Mouse (Mus musculus) kidney, postnatal 0 days (tissue): Measurements from ENCODE around the gene Acss3. TPM values are rescaled to one million over a fixed set of nuclear protein-coding genes. Genes with fewer than 3 reads are reported as not detected.

ENCODE experiments used
- ATAC-seq: fragments of 200-750 bp; cut with Nextera tagmentation; replicated peaks from 2 replicates; pipeline ENCODE4 v1.8.0; 2017; ENCODE audit warnings: low read depth, moderate number of reproducible peaks, moderate TSS enrichment, moderate library complexity; ENCODE audit not compliant: low FRiP score
- DNase-seq: peaks from one replicate; pipeline ENCODE4 v3.0.0-alpha.2; 2016; ENCODE audit warnings: low spot score
- H3K27ac ChIP-seq: fragments of 300-500 bp; sonication (generic); 2 replicates; pipeline ENCODE4 v1.5.1; 2014; ENCODE audit warnings: mild to moderate bottlenecking
- H3K27me3 ChIP-seq: fragments of 300-500 bp; sonication (generic); 2 replicates; pipeline ENCODE4 v1.6.1; 2014; ENCODE audit warnings: low read length, mixed read lengths; ENCODE audit not compliant: insufficient read depth
- H3K36me3 ChIP-seq: fragments of 300-500 bp; sonication (generic); 2 replicates; pipeline ENCODE4 v1.6.1; 2014; ENCODE audit warnings: low read length, mixed read lengths; ENCODE audit not compliant: insufficient read depth
- H3K4me1 ChIP-seq: fragments of 300-500 bp; sonication (generic); replicated peaks from 2 replicates; pipeline ENCODE4 v1.6.1; 2014; ENCODE audit warnings: antibody characterized with exemption, low read length, mixed read lengths; ENCODE audit not compliant: insufficient read depth
- H3K4me2 ChIP-seq: fragments of 300-500 bp; sonication (generic); 2 replicates; pipeline ENCODE4 v1.6.1; 2014; ENCODE audit warnings: mild to moderate bottlenecking, low read length, moderate library complexity, mixed read lengths
- H3K4me3 ChIP-seq: fragments of 300-500 bp; sonication (generic); replicated peaks from 2 replicates; pipeline ENCODE4 v1.5.1; 2014; ENCODE audit warnings: low read depth, low read length
- H3K9ac ChIP-seq: fragments of 300-500 bp; sonication (generic); 2 replicates; pipeline ENCODE4 v1.6.1; 2014; ENCODE audit warnings: low read depth, low read length
- H3K9me3 ChIP-seq: fragments of 300-500 bp; sonication (generic); replicated peaks from 2 replicates; pipeline ENCODE4 v1.6.1; 2016; ENCODE audit warnings: low read length, inconsistent platforms, mixed read lengths
- CTCF ChIP-seq: IDR thresholded peaks from 2 replicates; pipeline ENCODE4 v1.5.1; 2016; ENCODE audit warnings: antibody characterized with exemption, low read depth, mild to moderate bottlenecking, moderate library complexity
- WGBS: fragments of 180-500 bp; shearing (Covaris S2); extraction: QIAGEN DNeasy Blood & Tissue Kit; methylation state at CpG from one replicate; pipeline ENCODE4 v1.1.7; 2014; 5-methylcytosine and 5-hydroxymethylcytosine counted together
- polyA plus RNA-seq: library from polyadenylated mRNA; unstranded; fragments of >200 nt; fragmentation: Nextera tagmentation; extraction: Ambion mirVana; gene quantifications from 2 replicates; pipeline ENCODE4 v1.2.1, GENCODE M21; 2015

Acss3 gene
- polyA plus RNA-seq, 1 experiment from 2014 or later = 3.6 TPM

DNA sequence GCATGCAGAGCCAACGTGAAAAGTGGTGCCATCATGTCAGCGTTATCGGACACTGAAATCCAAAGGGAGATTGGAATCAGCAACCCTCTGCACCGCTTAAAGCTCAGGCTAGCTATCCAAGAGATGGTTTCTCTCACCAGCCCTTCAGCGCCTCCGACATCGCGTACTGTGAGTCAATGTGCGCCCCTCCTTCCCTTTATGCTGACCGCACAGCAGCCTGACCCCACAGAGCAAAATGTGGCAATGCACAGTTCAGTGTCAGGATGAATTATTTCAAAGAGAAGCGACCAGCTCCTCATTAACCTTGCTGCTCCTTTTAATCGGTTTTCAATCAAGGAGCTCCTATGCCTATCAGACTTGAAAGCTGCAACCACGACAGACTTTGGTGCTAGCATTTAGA lies 227.1 kb downstream of the Acss3 start:
- TF ChIP-seq CTCF = no peak
- Histone ChIP-seq H3K27me3 (no peaks in the 10 kb centered on the region), H3K4me3 (no peak overlapping the region), H3K9ac (no peak overlapping the region), H3K36me3 (no peaks in the 10 kb centered on the region), H3K4me2 (no peak overlapping the region), H3K4me1 (no peaks in the 10 kb centered on the region), H3K9me3 (no peaks in the 10 kb centered on the region), H3K27ac (no peak overlapping the region)
- ATAC-seq (no peak), DNase-seq (no peak)
- 60% methylated on average over 13 of the region's 13 CpGs for WGBS

Other genes with a start within 250 kb of the Acss3 start
- 0.54 and 1.3 TPM in 2 replicates for gene Lin7a, start 148.0 kb upstream of the Acss3 start, polyA plus RNA-seq